ENCODE assay signal across 25 mouse cellular contexts in the genomic region with DNA sequence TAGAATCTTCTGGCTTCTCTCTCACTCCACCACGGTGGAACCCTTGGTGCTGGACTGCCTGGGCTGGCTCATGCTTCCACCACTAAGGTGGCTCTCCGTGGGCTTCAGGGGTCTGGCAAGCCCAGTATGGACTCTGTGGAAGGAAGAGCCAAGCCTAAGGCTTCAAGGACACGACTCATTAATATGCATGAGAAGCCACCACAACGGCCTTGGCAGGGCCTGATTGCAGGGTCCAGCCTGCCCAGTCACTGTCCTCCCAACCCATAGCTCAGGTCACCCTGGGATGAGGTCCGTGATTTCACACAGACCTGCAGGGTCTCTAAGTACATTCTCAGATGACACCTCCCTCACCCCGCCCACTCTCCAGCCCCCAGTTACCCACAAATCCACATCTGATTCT. TPM values are rescaled to one million over a fixed set of nuclear protein-coding genes. Genes with fewer than 3 reads are reported as not detected.
A peak's percentile ranks its signal among the peaks of the same experiment; 100 is the strongest.
DNase-seq lines count a peak whose midpoint lies in the region; ATAC-seq and TF ChIP-seq lines count a peak whose summit lies in the region.
"Had no signal": no experiment of that assay in that cellular context is flagged by ENCODE, and none has a peak within 500 bp of the region (broad histone marks: within the 10 kb centered on the region; RNA-seq: fewer than 3 reads in every experiment).

No protein-coding gene starts in this region.

- ATAC-seq in midbrain, embryonic 11.5 days (ENCODE audit: low FRiP score), result no peak
- no peak for ATAC-seq in midbrain, postnatal 0 days (ENCODE audit: low FRiP score)
- ATAC-seq in neural tube, embryonic 15.5 days (ENCODE audit: low FRiP score), result no peak
- ATAC-seq: activated CD4-positive, CD25-positive, alpha-beta regulatory T cell, adult 4 months; forebrain, embryonic 13.5 days; forebrain, embryonic 16.5 days; hindbrain, embryonic 16.5 days; intestine, embryonic 15.5 days had no signal

- no peak overlapping the region for H3K27ac ChIP-seq in midbrain, embryonic 11.5 days (ENCODE audit: low read depth, low read length)
- H3K27ac ChIP-seq in midbrain, postnatal 0 days (ENCODE audit: low read depth, low read length), result no peak overlapping the region
- H3K27ac ChIP-seq in neural tube, embryonic 15.5 days (replicated peaks), result no peak overlapping the region
- H3K27ac ChIP-seq: forebrain, embryonic 10.5 days; forebrain, embryonic 13.5 days; heart, adult 2 months; heart, embryonic 10.5 days; heart, embryonic 13.5 days; hindbrain, embryonic 12.5 days; intestine, embryonic 15.5 days had no signal

- WGBS in midbrain, embryonic 11.5 days, result 61% methylated on average over 6 of the region's 6 CpGs
- WGBS in midbrain, postnatal 0 days, result 56% methylated on average over 6 of the region's 6 CpGs
- WGBS in neural tube, embryonic 15.5 days, result 62% methylated on average over 6 of the region's 6 CpGs

- H3K4me3 ChIP-seq in midbrain, embryonic 11.5 days (ENCODE audit: low read depth, low read length), result no peak overlapping the region
- H3K4me3 ChIP-seq in midbrain, postnatal 0 days (ENCODE audit: low read depth, low read length), result no peak overlapping the region
- H3K4me3 ChIP-seq in neural tube, embryonic 15.5 days (replicated peaks), result no peak overlapping the region
- H3K4me3 ChIP-seq: forebrain, embryonic 10.5 days; forebrain, embryonic 13.5 days; heart, adult 2 months; heart, embryonic 10.5 days; heart, embryonic 13.5 days; hindbrain, embryonic 12.5 days; intestine, embryonic 15.5 days had no signal

- no peak overlapping the region for H3K9ac ChIP-seq in midbrain, embryonic 11.5 days (ENCODE audit: low read length)
- H3K9ac ChIP-seq in midbrain, postnatal 0 days (replicated peaks; ENCODE audit: low read length, poor library complexity, severe bottlenecking), result no peak overlapping the region
- H3K9ac ChIP-seq in neural tube, embryonic 15.5 days (replicated peaks), result 0 out of 2 replicates have a peak overlapping the region, but pooled peaks have one; percentile 2
- H3K9ac ChIP-seq: forebrain, embryonic 13.5 days; heart, embryonic 13.5 days; hindbrain, embryonic 12.5 days; intestine, embryonic 15.5 days had no signal

- H3K36me3 ChIP-seq in midbrain, embryonic 11.5 days (ENCODE audit: control insufficient read depth, insufficient read depth, low read length), result no peaks in the 10 kb centered on the region
- peaks cover 3% of the 10 kb centered on the region; the same call in 1 of the 2 replicates for H3K36me3 ChIP-seq in midbrain, postnatal 0 days (ENCODE audit: insufficient read depth, low read length)
- peaks cover 3% of the 10 kb centered on the region; the same call in 1 of the 2 replicates for H3K36me3 ChIP-seq in neural tube, embryonic 15.5 days
- H3K36me3 ChIP-seq: heart, embryonic 10.5 days; heart, embryonic 13.5 days; hindbrain, embryonic 12.5 days; intestine, embryonic 15.5 days had no signal

- H3K4me2 ChIP-seq in midbrain, embryonic 11.5 days, result no peak overlapping the region
- H3K4me2 ChIP-seq in midbrain, postnatal 0 days (ENCODE audit: low read depth, low read length, poor library complexity, severe bottlenecking), result no peak overlapping the region
- no peak overlapping the region for H3K4me2 ChIP-seq in neural tube, embryonic 15.5 days
- H3K4me2 ChIP-seq: forebrain, embryonic 13.5 days; heart, embryonic 13.5 days; hindbrain, embryonic 12.5 days; intestine, embryonic 15.5 days had no signal

- peak; percentile 51 to 68 for DNase-seq in adrenal gland, adult (ENCODE audit: inconsistent age in 2 of 2, low spot score in 1 of 2)
- no peak for DNase-seq in adrenal gland, postnatal 25 days
- peak; percentile 32 to 46 for DNase-seq in adrenal gland, postnatal 36 days
- no peak for DNase-seq in adrenal gland, postnatal 4 days (ENCODE audit: low spot score in 2 of 2)
- peak; percentile 64 for DNase-seq in midbrain, embryonic 11.5 days (ENCODE audit: low spot score, missing footprints)
- DNase-seq in midbrain, postnatal 0 days (ENCODE audit: low spot score), result no peak
- DNase-seq: cerebellum, adult 11 months; cerebellum, adult 8-10 months; cerebellum, postnatal 14 days; gastrocnemius, postnatal 10 days; gastrocnemius, postnatal 36 days; heart, adult 2 months; heart, postnatal 14 days; heart, postnatal 4 days had no signal

- TF ChIP-seq CTCF in midbrain, postnatal 0 days (IDR thresholded peaks at IDR 0.05), result no peak

- H3K9me3 ChIP-seq in midbrain, embryonic 11.5 days (ENCODE audit: control insufficient read depth, low read length), result no peaks in the 10 kb centered on the region
- H3K9me3 ChIP-seq in midbrain, postnatal 0 days (ENCODE audit: low read length), result no peaks in the 10 kb centered on the region
- no peaks in the 10 kb centered on the region for H3K9me3 ChIP-seq in neural tube, embryonic 15.5 days (replicated peaks)
- H3K9me3 ChIP-seq: forebrain, embryonic 13.5 days; heart, embryonic 10.5 days; heart, embryonic 13.5 days; hindbrain, embryonic 12.5 days; intestine, embryonic 15.5 days had no signal

- H3K4me1 ChIP-seq in midbrain, embryonic 11.5 days (ENCODE audit: control insufficient read depth, insufficient read depth, low read length), result peaks cover 8% of the 10 kb centered on the region
- no peaks in the 10 kb centered on the region for H3K4me1 ChIP-seq in midbrain, postnatal 0 days (ENCODE audit: insufficient read depth, low read length)
- H3K4me1 ChIP-seq in neural tube, embryonic 15.5 days, result peaks cover 30% of the 10 kb centered on the region

- peaks cover 41% of the 10 kb centered on the region for H3K27me3 ChIP-seq in midbrain, embryonic 11.5 days (ENCODE audit: control insufficient read depth, insufficient read depth, low read length)
- H3K27me3 ChIP-seq in midbrain, postnatal 0 days (ENCODE audit: insufficient read depth, low read length), result no peaks in the 10 kb centered on the region; the same call in 1 of the 2 replicates
- peaks cover 55% of the 10 kb centered on the region for H3K27me3 ChIP-seq in neural tube, embryonic 15.5 days (replicated peaks)

RNA-seq across cellular contexts. Expression of a gene that starts 4.0 kb away (rescaled TPM):
- 3.5 and 5.1 TPM in 2 replicates for total RNA-seq in adrenal gland, postnatal 25 days (2021)
- 1 to 10 TPM; 5.8 TPM for total RNA-seq in adrenal gland, postnatal 36 days (2021)
- total RNA-seq in adrenal gland, postnatal 4 days (2021), result 1 to 10 TPM; 1.1 to 1.5 TPM
- polyA plus RNA-seq in midbrain, embryonic 11.5 days (2014; fragmentation: Nextera tagmentation; extraction: Ambion mirVana), result 0.23 and 0.55 TPM in 2 replicates
- total RNA-seq in midbrain, postnatal 0 days (2014; rRNA removed), result 39.3 and 61.0 TPM in 2 replicates
- polyA plus RNA-seq in midbrain, postnatal 0 days (2015; fragmentation: Nextera tagmentation; extraction: Ambion mirVana), result 24.4 and 26.8 TPM in 2 replicates
- polyA plus RNA-seq in neural tube, embryonic 15.5 days (2015; fragmentation: Nextera tagmentation; extraction: Ambion mirVana), result 14.6 and 18.6 TPM in 2 replicates
- polyA plus RNA-seq: activated CD4-positive, CD25-positive, alpha-beta regulatory T cell, adult 4 months had no signal

RNA-seq across cellular contexts. Expression of a gene that starts 13.4 kb away (rescaled TPM):
- total RNA-seq in adrenal gland, postnatal 25 days (2021), result 742 and 955 TPM in 2 replicates
- total RNA-seq in adrenal gland, postnatal 36 days (2021), result 1,000 to 10,000 TPM in 1 of 2 experiments, 100 to 1,000 TPM in 1; 923 to 1,039 TPM
- 100 to 1,000 TPM; 668 to 717 TPM for total RNA-seq in adrenal gland, postnatal 4 days (2021)
- 1,723 and 1,824 TPM in 2 replicates for polyA plus RNA-seq in midbrain, embryonic 11.5 days (2014; fragmentation: Nextera tagmentation; extraction: Ambion mirVana)
- total RNA-seq in midbrain, postnatal 0 days (2014; rRNA removed), result 863 and 928 TPM in 2 replicates
- 1,039 and 1,193 TPM in 2 replicates for polyA plus RNA-seq in midbrain, postnatal 0 days (2015; fragmentation: Nextera tagmentation; extraction: Ambion mirVana)
- polyA plus RNA-seq in neural tube, embryonic 15.5 days (2015; fragmentation: Nextera tagmentation; extraction: Ambion mirVana), result 1,221 and 1,325 TPM in 2 replicates

RNA-seq across cellular contexts. Expression of a gene that starts 15.2 kb away (rescaled TPM):
- total RNA-seq in adrenal gland, postnatal 25 days (2021), result 42.8 and 49.8 TPM in 2 replicates
- 10 to 100 TPM; 26.6 to 36.8 TPM for total RNA-seq in adrenal gland, postnatal 36 days (2021)
- 10 to 100 TPM; 50.4 to 52.9 TPM for total RNA-seq in adrenal gland, postnatal 4 days (2021)
- 248 and 290 TPM in 2 replicates for polyA plus RNA-seq in midbrain, embryonic 11.5 days (2014; fragmentation: Nextera tagmentation; extraction: Ambion mirVana)
- total RNA-seq in midbrain, postnatal 0 days (2014; rRNA removed), result 136 and 249 TPM in 2 replicates
- polyA plus RNA-seq in midbrain, postnatal 0 days (2015; fragmentation: Nextera tagmentation; extraction: Ambion mirVana), result 292 and 299 TPM in 2 replicates
- 226 and 240 TPM in 2 replicates for polyA plus RNA-seq in neural tube, embryonic 15.5 days (2015; fragmentation: Nextera tagmentation; extraction: Ambion mirVana)

RNA-seq across cellular contexts. Expression of a gene that starts 15.2 kb away (rescaled TPM):
- 38.8 and 48.5 TPM in 2 replicates for total RNA-seq in adrenal gland, postnatal 25 days (2021)
- total RNA-seq in adrenal gland, postnatal 36 days (2021), result 10 to 100 TPM; 28.1 to 30.3 TPM
- total RNA-seq in adrenal gland, postnatal 4 days (2021), result 10 to 100 TPM; 43.5 to 47.7 TPM
- polyA plus RNA-seq in midbrain, embryonic 11.5 days (2014; fragmentation: Nextera tagmentation; extraction: Ambion mirVana), result 19.7 and 24.0 TPM in 2 replicates
- 116 and 132 TPM in 2 replicates for total RNA-seq in midbrain, postnatal 0 days (2014; rRNA removed)
- polyA plus RNA-seq in midbrain, postnatal 0 days (2015; fragmentation: Nextera tagmentation; extraction: Ambion mirVana), result 78.6 and 86.2 TPM in 2 replicates
- 78.6 and 84.1 TPM in 2 replicates for polyA plus RNA-seq in neural tube, embryonic 15.5 days (2015; fragmentation: Nextera tagmentation; extraction: Ambion mirVana)

RNA-seq across cellular contexts. Expression of a gene that starts 26.6 kb away (rescaled TPM):
- 6.7 and 8.7 TPM in 2 replicates for total RNA-seq in adrenal gland, postnatal 25 days (2021)
- total RNA-seq in adrenal gland, postnatal 36 days (2021), result 1 to 10 TPM; 4.7 to 7.2 TPM
- total RNA-seq in adrenal gland, postnatal 4 days (2021), result 10 to 100 TPM; 12.7 to 18.4 TPM
- polyA plus RNA-seq in midbrain, embryonic 11.5 days (2014; fragmentation: Nextera tagmentation; extraction: Ambion mirVana), result 0.38 and 0.80 TPM in 2 replicates
- total RNA-seq in midbrain, postnatal 0 days (2014; rRNA removed), result not detected in 2 replicates
- 0.83 and 1.1 TPM in 2 replicates for polyA plus RNA-seq in midbrain, postnatal 0 days (2015; fragmentation: Nextera tagmentation; extraction: Ambion mirVana)
- polyA plus RNA-seq in neural tube, embryonic 15.5 days (2015; fragmentation: Nextera tagmentation; extraction: Ambion mirVana), result 1.2 and 2.5 TPM in 2 replicates
- total RNA-seq: granulocyte monocyte progenitor cell, adult 5-6 weeks; heart, postnatal 14 days had no signal
- polyA plus RNA-seq: activated CD4-positive, CD25-positive, alpha-beta regulatory T cell, adult 4 months; forebrain, embryonic 13.5 days; forebrain, embryonic 16.5 days had no signal

Comparison
In these comparisons a context has a peak if more than half of its experiments do, and no peak if none do; other contexts are left out.
1. DNase-seq: peak in adrenal gland, adult (2 of 2), adrenal gland, postnatal 36 days (2 of 2) and midbrain, embryonic 11.5 days (single experiment); none in adrenal gland, postnatal 25 days (single experiment), adrenal gland, postnatal 4 days (0 of 2) and midbrain, postnatal 0 days (single experiment).